Mouse (Mus musculus): ENCODE results near the gene Spi1.
"Not testable (repeated sequence)": the region's sequence is repeated elsewhere in the genome, so short reads cannot be mapped to it uniquely, and the experiment has no call there.

Gene Spi1

GRCm38 (mm10) chr2:91097015-91097414 is 14.8 kb downstream of the Spi1 start:
- no peak for DNase-seq

GRCm38 (mm10) chr2:91098156-91098555 is 16.0 kb downstream of the Spi1 start:
- no peak for DNase-seq

- DNase-seq = peak; percentile 93
Measured at GRCm38 (mm10) chr2:91101124-91101740, 19.0 kb downstream of the Spi1 start.

GRCm38 (mm10) chr2:91108156-91108555 is 26.0 kb downstream of the Spi1 start:
- DNase-seq = no peak

- no peak for DNase-seq
Measured at GRCm38 (mm10) chr2:91109241-91109640, 27.1 kb downstream of the Spi1 start.

- DNase-seq = no peak
Measured at GRCm38 (mm10) chr2:91109807-91110385, 27.7 kb downstream of the Spi1 start.

- no peak for DNase-seq
Measured at GRCm38 (mm10) chr2:91110429-91110828, 28.2 kb downstream of the Spi1 start.

GRCm38 (mm10) chr2:91111832-91112231 is 29.6 kb downstream of the Spi1 start:
- DNase-seq = not testable (repeated sequence)

- no peak for DNase-seq
Measured at GRCm38 (mm10) chr2:91112491-91112890, 30.3 kb downstream of the Spi1 start.

GRCm38 (mm10) chr2:91113334-91113733 is 31.1 kb downstream of the Spi1 start:
- DNase-seq = no peak

- DNase-seq = no peak
Measured at GRCm38 (mm10) chr2:91113852-91114251, 31.7 kb downstream of the Spi1 start.

GRCm38 (mm10) chr2:91114781-91115577 is 32.8 kb downstream of the Spi1 start:
- peak; percentile 97 for DNase-seq

GRCm38 (mm10) chr2:91115578-91115970 is 33.4 kb downstream of the Spi1 start:
- peak; percentile 16 for DNase-seq

GRCm38 (mm10) chr2:91116842-91117241 is 34.7 kb downstream of the Spi1 start:
- DNase-seq = no peak

- no peak for DNase-seq
Measured at GRCm38 (mm10) chr2:91117585-91118275, 35.5 kb downstream of the Spi1 start, which contains the start of gene Mybpc3. Mybpc3 (plus strand) TSS chr2:91118144.

GRCm38 (mm10) chr2:91118647-91119046 is 36.5 kb downstream of the Spi1 start:
- no peak for DNase-seq

GRCm38 (mm10) chr2:91119061-91119460 is 36.9 kb downstream of the Spi1 start:
- no peak for DNase-seq

GRCm38 (mm10) chr2:91119551-91119950 is 37.4 kb downstream of the Spi1 start:
- no peak for DNase-seq

GRCm38 (mm10) chr2:91120261-91120671 is 38.1 kb downstream of the Spi1 start:
- no peak for DNase-seq

- no peak for DNase-seq
Measured at GRCm38 (mm10) chr2:91121011-91121410, 38.8 kb downstream of the Spi1 start.

- DNase-seq = no peak
Measured at GRCm38 (mm10) chr2:91121497-91121896, 39.3 kb downstream of the Spi1 start.

GRCm38 (mm10) chr2:91123521-91123920 is 41.3 kb downstream of the Spi1 start:
- DNase-seq = no peak

GRCm38 (mm10) chr2:91125101-91125500 is 42.9 kb downstream of the Spi1 start:
- no peak for DNase-seq

Measured in embryo, embryonic 11 days (tissue).